Mouse (Mus musculus) heart, embryonic 15.5 days (tissue): ENCODE results near the gene Pfas. TPM values are rescaled to one million over a fixed set of nuclear protein-coding genes. Genes with fewer than 3 reads are reported as not detected.
A peak's percentile ranks its signal among the peaks of the same experiment; 100 is the strongest.

ENCODE experiments used
- ATAC-seq: fragments of 200-750 bp; cut with Nextera tagmentation; replicated peaks from 2 replicates; pipeline ENCODE4 v1.8.0; 2017; ENCODE audit warnings: low read depth, moderate TSS enrichment; ENCODE audit not compliant: insufficient number of reproducible peaks, insufficient read depth, low FRiP score
- H3K27ac ChIP-seq: fragments of 300-500 bp; sonication (generic); 2 replicates; pipeline ENCODE4 v1.5.1; 2015; ENCODE audit warnings: mild to moderate bottlenecking, inconsistent platforms
- H3K27me3 ChIP-seq: fragments of 300-500 bp; sonication (generic); 2 replicates; pipeline ENCODE4 v1.6.1; 2015; ENCODE audit warnings: inconsistent platforms
- H3K36me3 ChIP-seq: fragments of 300-500 bp; sonication (generic); 2 replicates; pipeline ENCODE4 v1.6.1; 2015; ENCODE audit warnings: mild to moderate bottlenecking, inconsistent platforms
- H3K4me1 ChIP-seq: fragments of 300-500 bp; sonication (generic); replicated peaks from 2 replicates; pipeline ENCODE4 v1.6.1; 2015; ENCODE audit warnings: inconsistent platforms
- H3K4me2 ChIP-seq: fragments of 300-500 bp; sonication (generic); 2 replicates; pipeline ENCODE4 v1.6.1; 2015; ENCODE audit warnings: inconsistent platforms, mild to moderate bottlenecking, moderate library complexity
- H3K4me3 ChIP-seq: fragments of 300-500 bp; sonication (generic); 2 replicates; pipeline ENCODE4 v1.5.1; 2015; ENCODE audit warnings: mild to moderate bottlenecking, inconsistent platforms
- H3K9ac ChIP-seq: fragments of 300-500 bp; sonication (generic); 2 replicates; pipeline ENCODE4 v1.6.1; 2015; ENCODE audit warnings: mild to moderate bottlenecking, inconsistent platforms
- H3K9me3 ChIP-seq: fragments of 300-500 bp; sonication (generic); replicated peaks from 2 replicates; pipeline ENCODE4 v1.6.1; 2016; ENCODE audit warnings: inconsistent platforms
- WGBS: fragments of 180-500 bp; shearing (Covaris S2); methylation state at CpG from one replicate; pipeline ENCODE4 v1.1.7; 2015; ENCODE audit warnings: mixed read lengths; 5-methylcytosine and 5-hydroxymethylcytosine counted together
- polyA plus RNA-seq: library from polyadenylated mRNA; unstranded; fragments of >200 nt; fragmentation: Nextera tagmentation; extraction: Ambion mirVana; gene quantifications from 2 replicates; pipeline ENCODE4 v1.2.1, GENCODE M21; 2015

Gene Pfas
- polyA plus RNA-seq, 1 experiment from 2014 or later, result 14.9 TPM

DNA sequence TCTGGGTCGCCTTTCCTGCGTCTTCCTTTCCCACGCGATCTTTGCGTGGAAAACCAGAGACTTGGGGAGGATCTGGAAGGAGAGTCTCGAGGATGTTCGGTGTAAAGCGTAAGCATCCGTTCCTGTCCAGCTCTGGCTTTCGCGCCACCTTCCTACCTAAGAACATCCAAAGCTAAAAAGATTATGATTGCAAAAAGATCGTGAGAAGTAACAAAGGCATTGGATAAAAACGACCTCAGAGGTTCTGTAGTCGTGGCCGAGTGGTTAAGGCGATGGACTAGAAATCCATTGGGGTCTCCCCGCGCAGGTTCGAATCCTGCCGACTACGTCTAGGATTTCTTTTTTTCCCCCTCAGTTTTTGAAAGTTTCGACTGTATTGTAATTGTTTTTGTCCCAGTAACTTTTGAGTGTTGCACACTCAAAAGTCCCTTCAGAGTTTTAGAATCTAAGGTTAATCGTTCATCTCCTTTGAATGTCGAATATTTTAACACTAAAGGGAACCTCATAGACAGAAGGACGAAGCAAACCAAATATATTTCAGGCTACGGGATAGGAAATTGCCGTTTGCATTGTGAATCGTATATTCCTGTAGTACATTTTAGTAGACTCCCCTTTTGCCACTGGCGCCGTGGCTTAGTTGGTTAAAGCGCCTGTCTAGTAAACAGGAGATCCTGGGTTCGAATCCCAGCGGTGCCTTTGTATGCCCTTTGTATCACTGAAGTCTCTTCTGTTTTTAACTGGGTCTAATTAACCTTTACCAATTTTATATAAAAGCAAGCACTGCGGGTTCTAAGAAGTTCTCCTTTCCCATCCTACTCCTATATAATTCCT is 29.2 kb upstream of the Pfas start:
- H3K4me1 ChIP-seq, result peaks cover 26% of the 10 kb centered on the region
- 1% methylated on average over 34 of the region's 34 CpGs for WGBS

DNA sequence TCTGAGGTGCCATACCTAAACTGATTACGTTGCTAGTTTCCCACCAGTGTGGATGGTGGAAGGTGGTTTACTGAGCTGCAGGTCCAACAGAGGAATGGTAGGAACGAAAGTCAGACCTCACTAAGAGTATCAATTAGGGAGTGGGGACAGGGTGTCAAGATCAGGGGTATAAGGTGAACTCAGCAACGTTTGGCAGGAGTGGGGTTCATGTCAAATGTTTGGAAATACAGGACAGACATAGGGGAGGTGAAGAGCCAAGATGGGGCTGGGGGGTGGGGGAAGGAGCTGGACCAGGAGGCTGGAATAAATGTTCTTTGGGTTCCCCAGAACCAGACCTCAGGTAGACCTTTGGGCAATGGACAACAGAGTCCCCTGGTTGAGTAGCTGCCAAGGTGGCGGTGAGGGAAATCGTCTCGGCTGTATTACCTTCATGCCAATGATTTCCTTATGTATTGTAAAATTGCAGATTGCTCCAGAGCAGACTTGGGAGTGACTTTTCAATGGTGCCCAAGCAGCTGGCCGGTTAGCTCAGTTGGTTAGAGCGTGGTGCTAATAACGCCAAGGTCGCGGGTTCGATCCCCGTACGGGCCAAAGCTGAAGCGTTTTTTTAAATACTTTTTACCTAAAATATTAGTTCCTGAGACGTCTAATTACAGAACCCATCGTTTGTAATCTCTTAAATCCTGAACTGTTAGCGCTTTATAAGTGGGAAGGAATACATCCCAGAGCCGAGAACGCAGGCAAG is 28.4 kb upstream of the Pfas start:
- peaks cover 26% of the 10 kb centered on the region for H3K4me1 ChIP-seq
- no peaks in the 10 kb centered on the region for H3K9me3 ChIP-seq
- peak overlapping the region; percentile 81 for H3K27ac ChIP-seq
- H3K36me3 ChIP-seq, result peaks cover 34% of the 10 kb centered on the region
- 10% methylated on average over 20 of the region's 20 CpGs for WGBS
- ATAC-seq, result no peak
- H3K27me3 ChIP-seq, result no peaks in the 10 kb centered on the region
- H3K4me3 ChIP-seq, result peak overlapping the region; percentile 73
- H3K4me2 ChIP-seq, result peak overlapping the region; percentile 59
- peak overlapping the region; percentile 66 for H3K9ac ChIP-seq

More for the DNA sequence above, 29.2 kb upstream of the Pfas start:
- peak overlapping the region; percentile 81 for H3K27ac ChIP-seq
- H3K4me3 ChIP-seq, result peak overlapping the region; percentile 73
- H3K9me3 ChIP-seq, result no peaks in the 10 kb centered on the region
- peak overlapping the region; percentile 59 for H3K4me2 ChIP-seq
- H3K36me3 ChIP-seq, result peaks cover 29% of the 10 kb centered on the region
- peak; percentile 29; the same call in 1 of the 2 replicates for ATAC-seq
- H3K27me3 ChIP-seq, result no peaks in the 10 kb centered on the region
- peak overlapping the region; percentile 66 for H3K9ac ChIP-seq

DNA sequence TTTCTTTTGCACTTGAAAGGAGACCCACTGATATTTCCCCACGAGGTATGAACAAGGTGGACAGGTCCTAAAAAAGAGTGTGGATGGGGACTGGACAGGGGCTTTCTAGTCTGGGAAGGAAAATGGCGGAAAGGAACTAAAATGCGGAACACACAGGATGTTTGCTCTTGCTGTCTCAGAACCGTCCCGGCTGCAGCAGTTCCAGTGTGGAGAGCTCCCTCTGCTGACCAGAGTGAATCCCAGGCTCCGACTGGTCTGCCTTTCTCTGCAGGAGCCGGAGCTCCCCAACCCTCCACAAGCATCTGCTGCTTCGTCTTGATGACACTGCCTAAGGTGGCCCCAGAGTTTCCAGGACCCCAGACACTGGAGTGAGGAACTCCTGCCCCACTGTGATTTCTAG is 27.6 kb upstream of the Pfas start:
- H3K4me3 ChIP-seq, result peak overlapping the region; percentile 73
- H3K27ac ChIP-seq, result peak overlapping the region; percentile 43; the same call in 1 of the 2 replicates
- H3K27me3 ChIP-seq, result no peaks in the 10 kb centered on the region
- 8% methylated on average over 8 of the region's 8 CpGs for WGBS
- H3K36me3 ChIP-seq, result peaks cover 42% of the 10 kb centered on the region
- no peak for ATAC-seq
- peaks cover 26% of the 10 kb centered on the region for H3K4me1 ChIP-seq
- no peaks in the 10 kb centered on the region for H3K9me3 ChIP-seq
- peak overlapping the region; percentile 59 for H3K4me2 ChIP-seq
- H3K9ac ChIP-seq, result no peak overlapping the region

DNA sequence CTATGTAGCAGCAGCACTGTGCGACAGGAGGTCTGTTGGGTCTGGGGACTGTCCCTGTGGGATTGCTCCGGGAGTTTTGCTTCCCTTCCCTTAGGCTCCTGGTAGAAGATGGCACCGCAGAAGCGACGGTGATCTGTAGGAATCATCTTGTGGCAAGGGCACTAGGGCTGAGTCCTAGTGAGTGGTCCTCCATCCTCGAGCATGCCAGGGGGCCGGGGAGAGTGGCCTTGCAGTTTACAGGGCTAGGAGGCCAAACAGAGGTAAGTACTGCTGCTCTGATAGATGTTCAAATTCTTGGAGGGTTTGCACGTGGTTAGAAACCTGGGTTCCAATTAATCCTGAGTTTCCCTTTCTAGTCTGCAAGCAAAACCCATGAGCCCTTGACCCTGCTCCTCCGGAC is 27.2 kb upstream of the Pfas start:
- Histone ChIP-seq H3K4me3 (0 out of 2 replicates have a peak overlapping the region, but pooled peaks have one; percentile 73), H3K27ac (peak overlapping the region; percentile 43; the same call in 1 of the 2 replicates), H3K36me3 (peaks cover 46% of the 10 kb centered on the region), H3K9me3 (no peaks in the 10 kb centered on the region), H3K27me3 (no peaks in the 10 kb centered on the region), H3K4me2 (peak overlapping the region; percentile 59; the same call in 1 of the 2 replicates), H3K4me1 (peaks cover 26% of the 10 kb centered on the region), H3K9ac (no peak overlapping the region)
- WGBS, result 80% methylated on average over 9 of the region's 9 CpGs
- ATAC-seq, result no peak

DNA sequence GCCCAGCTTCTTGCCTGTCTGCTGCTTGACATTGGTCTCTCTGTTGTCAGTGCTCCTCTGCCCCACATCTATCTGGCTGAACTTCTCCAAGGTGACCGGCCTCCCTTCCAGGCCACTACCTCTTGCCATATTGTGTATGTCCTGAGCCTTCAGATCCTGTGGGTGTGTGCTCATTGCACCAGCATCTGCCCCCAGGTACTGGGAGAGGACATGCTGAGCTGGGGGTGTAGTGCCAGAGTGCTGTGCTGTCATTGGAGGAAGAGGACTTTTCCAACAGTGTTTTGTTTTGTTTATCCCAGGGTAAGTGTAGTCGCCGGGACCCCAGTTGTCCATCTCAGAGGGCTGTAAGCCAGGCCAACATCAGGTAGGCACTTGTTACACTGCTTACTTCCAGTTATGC is 26.3 kb upstream of the Pfas start:
- Histone ChIP-seq H3K4me3 (no peak overlapping the region), H3K36me3 (peaks cover 54% of the 10 kb centered on the region), H3K9ac (no peak overlapping the region), H3K9me3 (no peaks in the 10 kb centered on the region), H3K4me1 (peaks cover 26% of the 10 kb centered on the region), H3K4me2 (no peak overlapping the region), H3K27ac (no peak overlapping the region), H3K27me3 (no peaks in the 10 kb centered on the region)
- no peak for ATAC-seq
- WGBS, result 90% methylated on average over 3 of the region's 3 CpGs

DNA sequence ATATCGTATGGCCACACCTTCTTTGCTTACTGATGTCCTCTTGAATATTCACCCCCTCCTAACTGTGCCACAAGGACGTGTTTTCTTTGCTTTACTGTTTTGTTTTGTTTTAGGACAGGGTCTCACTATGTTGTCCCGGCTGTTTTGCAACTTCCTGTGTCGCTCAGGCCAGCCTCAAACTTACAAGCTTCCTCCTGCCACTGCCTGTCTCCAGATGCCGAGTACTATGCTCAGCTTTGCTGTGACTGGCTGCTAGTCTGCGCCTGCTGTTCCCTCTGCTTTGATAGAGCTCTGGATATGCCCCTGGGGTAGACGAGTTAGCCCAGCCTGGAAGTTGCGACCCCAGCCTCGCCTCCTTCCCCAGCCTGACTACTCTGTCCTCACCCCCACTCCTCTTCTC is 25.3 kb upstream of the Pfas start:
- WGBS, result 74% methylated on average over 9 of the region's 9 CpGs
- Histone ChIP-seq H3K9me3 (no peaks in the 10 kb centered on the region), H3K4me2 (no peak overlapping the region), H3K4me1 (peaks cover 18% of the 10 kb centered on the region), H3K27ac (no peak overlapping the region), H3K36me3 (peaks cover 63% of the 10 kb centered on the region), H3K9ac (no peak overlapping the region), H3K4me3 (no peak overlapping the region), H3K27me3 (no peaks in the 10 kb centered on the region)
- ATAC-seq, result no peak

DNA sequence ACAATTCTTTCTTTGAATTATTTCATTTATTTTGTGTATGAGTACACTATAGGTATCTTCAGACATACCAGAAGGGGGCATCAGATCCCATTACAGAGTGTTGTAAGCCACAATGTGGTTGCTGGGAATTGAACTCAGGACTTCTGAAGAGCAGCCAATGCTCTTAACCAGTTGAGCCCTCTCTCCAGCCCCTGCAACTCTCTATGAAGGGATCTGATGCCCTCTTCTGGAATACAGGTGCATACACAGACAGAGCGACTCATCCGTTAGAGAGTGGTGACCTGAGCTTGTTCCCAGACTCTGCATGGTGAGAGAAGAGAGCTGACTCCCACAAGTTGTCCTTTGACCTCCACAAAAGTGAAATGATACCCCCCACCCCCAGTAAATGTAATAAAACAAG is 20.5 kb upstream of the Pfas start:
- H3K9me3 ChIP-seq, result no peaks in the 10 kb centered on the region
- ATAC-seq, result no peak

DNA sequence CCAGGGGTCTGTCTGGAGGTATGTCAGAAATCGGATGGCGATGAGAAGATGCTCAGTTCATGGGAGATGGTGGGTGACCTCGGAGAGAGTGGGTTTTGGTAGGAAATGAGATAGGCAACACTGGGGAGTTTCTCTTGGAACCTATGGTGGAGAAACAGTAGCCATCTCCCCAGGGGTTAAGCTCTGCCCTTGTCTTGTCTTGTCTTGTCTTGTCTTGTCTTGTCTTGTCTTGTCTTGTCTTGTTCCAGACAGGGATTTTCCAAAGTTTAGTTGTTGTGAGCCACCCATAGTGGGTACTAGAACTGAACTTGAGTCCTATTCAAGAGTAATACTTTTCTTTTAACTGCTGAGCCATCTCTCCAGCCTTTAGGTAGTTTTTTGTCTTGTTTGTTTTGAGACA is 18.3 kb upstream of the Pfas start:
- H3K4me1 ChIP-seq, result no peaks in the 10 kb centered on the region
- H3K4me3 ChIP-seq, result no peak overlapping the region
- ATAC-seq, result no peak
- no peaks in the 10 kb centered on the region for H3K9me3 ChIP-seq
- H3K27ac ChIP-seq, result no peak overlapping the region
- H3K4me2 ChIP-seq, result no peak overlapping the region
- no peak overlapping the region for H3K9ac ChIP-seq
- WGBS, result 85% methylated on average over 3 of the region's 3 CpGs
- peaks cover 98% of the 10 kb centered on the region for H3K36me3 ChIP-seq
- no peaks in the 10 kb centered on the region for H3K27me3 ChIP-seq

More for the DNA sequence above, 20.5 kb upstream of the Pfas start:
- 81% methylated on average over 2 of the region's 2 CpGs for WGBS
- Histone ChIP-seq H3K4me3 (no peak overlapping the region), H3K4me1 (no peaks in the 10 kb centered on the region), H3K36me3 (peaks cover 95% of the 10 kb centered on the region), H3K27ac (no peak overlapping the region), H3K9ac (no peak overlapping the region), H3K27me3 (no peaks in the 10 kb centered on the region), H3K4me2 (no peak overlapping the region)

DNA sequence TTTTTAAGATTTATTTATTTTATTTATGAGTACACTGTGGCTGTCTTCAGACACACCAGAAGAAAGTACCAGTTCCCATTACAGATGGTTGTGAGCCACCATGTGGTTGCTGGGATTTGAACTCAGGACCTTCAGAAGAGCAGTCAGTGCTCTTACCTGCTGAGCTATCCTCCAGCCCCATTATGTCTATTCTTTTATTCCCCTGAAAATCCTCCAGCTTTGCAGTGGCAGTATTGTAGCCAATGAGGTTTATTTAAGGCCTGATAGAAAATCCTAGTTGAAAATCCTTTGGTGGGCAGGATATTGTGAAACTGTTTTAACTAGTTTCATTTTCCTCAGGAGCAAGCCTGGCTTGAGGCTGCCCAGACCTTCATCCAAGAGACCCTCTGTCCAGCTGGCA is 12.4 kb upstream of the Pfas start:
- Histone ChIP-seq H3K4me1 (peaks cover 9% of the 10 kb centered on the region), H3K27ac (no peak overlapping the region), H3K4me2 (no peak overlapping the region), H3K9me3 (no peaks in the 10 kb centered on the region), H3K4me3 (no peak overlapping the region), H3K27me3 (no peaks in the 10 kb centered on the region), H3K9ac (no peak overlapping the region), H3K36me3 (peaks cover 46% of the 10 kb centered on the region)
- no peak for ATAC-seq

DNA sequence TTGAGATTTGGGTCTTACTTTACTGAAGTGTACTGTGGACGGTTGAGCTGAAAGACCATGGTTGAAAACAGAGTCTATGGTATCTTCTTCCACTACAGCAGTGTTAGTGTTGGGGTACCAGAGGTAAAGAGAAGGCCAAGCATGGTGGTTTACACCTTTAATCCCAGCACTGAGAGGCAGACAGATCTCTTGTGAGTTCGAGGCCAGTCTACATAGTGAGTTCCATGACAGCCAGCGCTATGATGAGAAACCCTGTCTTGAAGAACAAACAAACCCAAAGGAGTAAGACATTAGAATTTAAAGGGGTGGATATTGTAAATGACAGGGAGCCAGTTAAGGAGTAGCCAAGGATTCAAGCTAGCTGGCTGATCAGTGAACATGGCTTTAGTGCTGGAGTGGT is 8.5 kb upstream of the Pfas start:
- Histone ChIP-seq H3K9ac (peak overlapping the region; percentile 65), H3K4me2 (peak overlapping the region; percentile 67), H3K9me3 (no peaks in the 10 kb centered on the region), H3K27me3 (no peaks in the 10 kb centered on the region), H3K4me3 (peak overlapping the region; percentile 63), H3K4me1 (peaks cover 15% of the 10 kb centered on the region), H3K36me3 (peaks cover 6% of the 10 kb centered on the region), H3K27ac (peak overlapping the region; percentile 94; the same call in 1 of the 2 replicates)
- ATAC-seq, result no peak
- 63% methylated on average over 3 of the region's 3 CpGs for WGBS

DNA sequence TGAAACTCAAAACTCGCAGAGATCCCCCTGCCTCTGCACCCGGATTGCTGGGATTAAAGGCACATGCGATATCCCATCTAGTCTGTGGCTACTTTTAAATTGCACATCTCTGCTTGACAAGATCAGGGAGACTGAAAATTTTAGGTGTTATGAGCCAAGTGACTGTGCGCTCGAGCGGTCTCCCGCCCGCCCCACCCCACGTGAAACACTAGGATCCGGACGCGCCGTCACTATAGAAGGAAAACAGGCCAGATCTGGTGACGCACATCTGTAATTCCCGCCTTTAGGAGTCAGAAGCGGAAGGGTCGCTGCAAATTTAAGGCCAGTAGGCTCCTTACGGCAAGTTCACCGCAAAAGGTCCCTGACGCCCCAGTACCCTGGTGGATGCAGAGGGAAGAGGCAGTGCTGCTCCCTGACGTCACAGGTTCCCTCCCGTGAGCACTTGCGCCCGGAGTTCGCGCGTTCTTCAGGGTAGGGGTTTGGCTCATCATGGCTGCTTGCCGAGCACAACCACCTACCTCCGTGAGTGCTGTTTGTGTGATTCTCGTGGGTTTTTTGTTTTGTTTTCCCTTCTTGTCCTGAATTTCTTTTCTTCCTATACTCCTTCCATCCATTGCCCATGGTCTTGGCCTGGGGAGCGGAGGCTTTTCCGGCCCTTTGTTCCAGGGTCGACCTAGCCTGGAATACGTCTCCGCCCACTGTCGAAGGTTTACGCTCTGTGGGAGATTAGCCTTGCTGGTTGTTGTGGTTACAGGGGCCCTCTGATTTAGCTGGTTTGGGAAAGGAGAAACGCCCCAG is 7.6 kb upstream of the Pfas start, which contains the start of gene Ctc1:
Gene Ctc1 (plus strand): TSS at position 268 of the 798 bp plus-strand sequence.
- Histone ChIP-seq H3K4me3 (peak within 1 kb of the TSS; percentile 63), H3K36me3 (peaks cover 2% of the 10 kb centered on the region; the same call in 1 of the 2 replicates), H3K4me2 (peak within 1 kb of the TSS; percentile 67), H3K9ac (peak within 1 kb of the TSS; percentile 65), H3K27ac (peak within 1 kb of the TSS; percentile 94), H3K9me3 (no peaks in the 10 kb centered on the region), H3K4me1 (peaks cover 22% of the 10 kb centered on the region), H3K27me3 (no peaks in the 10 kb centered on the region)
- ATAC-seq, result peak; percentile 92
- 2% methylated on average over 38 of the region's 38 CpGs for WGBS
